Mouse (Mus musculus) heart, adult 2 months (tissue): ENCODE measurements around the gene Spata16.

Source experiments
- CTCF ChIP-seq: fragments of 200-600 bp; IDR thresholded peaks from 2 replicates; pipeline ENCODE4 v1.8.1; 2022; ENCODE audit warnings: antibody characterized with exemption, mild to moderate bottlenecking, moderate library complexity
- POLR2A ChIP-seq: fragments of 200-500 bp; IDR thresholded peaks from 2 replicates; pipeline ENCODE4 v1.6.1; 2011; ENCODE audit warnings: mild to moderate bottlenecking, low read depth, low read length, control low read depth; ENCODE audit not compliant: insufficient read depth

DNA sequence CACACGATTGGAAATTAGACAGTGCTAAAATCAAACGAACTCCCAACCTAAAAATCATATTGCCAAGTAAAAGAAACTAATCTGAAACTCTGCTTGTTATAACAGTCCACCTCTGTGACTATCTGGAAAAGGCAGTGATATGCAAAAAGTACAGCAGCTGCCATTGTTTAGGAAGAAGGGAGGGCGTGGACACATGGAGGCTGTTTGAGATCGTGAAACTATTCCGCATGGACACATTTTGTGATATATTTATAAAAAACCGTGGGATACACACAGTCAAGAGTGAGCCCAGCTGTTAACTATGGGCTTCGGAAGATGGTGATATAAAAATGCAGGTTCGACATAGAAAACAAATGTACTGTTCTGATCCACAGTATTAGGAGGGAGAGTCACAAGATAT, 176.9 kb downstream of the Spata16 start:
- TF ChIP-seq CTCF (no peak), POLR2A (no peak)
